Mouse (Mus musculus): ENCODE measurements around the gene Gpr132.

- TF ChIP-seq POLR2A (IDR thresholded peaks at IDR 0.05; ENCODE audit: extremely low read depth, insufficient read depth, low read length): no peak
- no peak for TF ChIP-seq CTCF (IDR thresholded peaks at IDR 0.05; ENCODE audit: extremely low read depth, insufficient read depth, low read length)
These were observed 8.5 kb upstream of the Gpr132 start for GRCm38 (mm10) chr12:112876332-112877072.

Measured in cortical plate, adult 2 months (tissue).